Mouse (Mus musculus) heart, adult 10 weeks (tissue): ENCODE measurements around the gene Olfr551. TPM values are rescaled to one million over a fixed set of nuclear protein-coding genes. Genes with fewer than 3 reads are reported as not detected.

ENCODE experiments used
- polyA plus RNA-seq: library from polyadenylated mRNA; stranded (reverse); fragments of 350-450 nt; fragmentation: Illumina TruSeq; extraction: RNeasy Lipid Tissue Mini Kit (QIAGEN cat#74804); gene quantifications from one replicate; pipeline ENCODE4 v1.2.3, GENCODE M21; 2014; ENCODE audit warnings: low read depth, low replicate concordance

Olfr551 gene
- polyA plus RNA-seq: not detected

GRCm38 (mm10) chr7:102591786-102592185, at the start of gene Olfr551:
Olfr551 (minus strand) TSS chr7:102591886.

GRCm38 (mm10) chr7:102638132-102638531, 46.4 kb upstream of the Olfr551 start, which contains the start of gene Olfr554:
Olfr554 (plus strand) TSS chr7:102638432.

GRCm38 (mm10) chr7:102618118-102618517, 26.4 kb upstream of the Olfr551 start, which contains the start of gene Olfr553:
Olfr553 (minus strand) TSS chr7:102618218.

DNA sequence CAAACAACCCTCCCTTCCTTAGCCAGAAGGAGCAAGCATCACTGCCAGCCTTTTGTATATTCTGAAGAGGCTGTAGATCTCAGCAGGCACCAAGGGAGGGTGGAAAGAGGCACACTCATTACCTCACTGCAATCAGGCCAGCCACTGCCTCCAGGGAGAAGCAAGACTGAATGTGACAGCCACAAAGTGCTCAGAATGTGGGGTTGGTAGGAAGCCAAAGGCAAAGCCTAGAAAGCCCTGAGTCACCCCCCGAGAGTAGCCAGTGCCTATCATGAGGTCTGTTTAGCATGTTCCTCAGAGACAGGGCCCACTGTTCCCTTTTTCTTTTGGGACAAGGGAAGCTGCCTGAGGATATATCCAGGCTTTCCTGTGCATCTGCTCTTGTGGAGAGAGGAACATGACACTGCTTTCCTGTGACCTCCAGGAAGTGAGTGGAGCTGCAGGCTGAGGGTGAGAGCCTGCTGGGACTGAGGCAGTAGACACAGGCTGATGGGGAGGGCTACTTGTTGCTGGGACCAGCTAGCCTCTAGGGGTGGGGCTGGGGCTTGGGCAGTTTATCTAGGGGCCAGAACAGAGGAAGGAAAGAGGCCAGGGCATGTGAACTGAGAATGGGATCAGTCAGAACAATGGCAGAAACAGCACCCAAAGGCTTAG, 5.8 kb upstream of the Olfr551 start, which contains the start of gene Olfr552:
TSS of gene Olfr552 (plus strand) at position 393 of the 654 bp plus-strand sequence.

DNA sequence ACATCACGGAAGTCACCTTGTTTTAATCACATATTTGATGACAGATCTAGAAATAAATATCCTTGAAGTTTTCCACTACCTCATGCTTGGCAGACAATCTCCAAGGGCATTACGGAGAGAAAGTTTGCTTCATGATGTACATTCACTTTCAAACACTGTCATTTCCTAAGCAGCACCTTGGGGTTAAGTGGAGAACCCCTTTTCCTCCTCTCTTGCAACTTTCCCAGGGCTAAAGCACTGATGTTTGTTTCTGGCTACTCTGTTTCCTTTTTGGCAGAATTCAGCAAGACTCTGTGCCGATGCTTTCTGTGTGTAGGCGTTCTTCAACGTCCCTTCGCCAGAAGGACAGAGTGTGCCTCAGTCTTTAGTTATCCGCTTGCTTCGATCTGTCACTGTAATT, 20.5 kb downstream of the Olfr551 start, which contains the start of gene Olfr550:
TSS of gene Olfr550 (plus strand) at position 301 of the 400 bp plus-strand sequence.

DNA sequence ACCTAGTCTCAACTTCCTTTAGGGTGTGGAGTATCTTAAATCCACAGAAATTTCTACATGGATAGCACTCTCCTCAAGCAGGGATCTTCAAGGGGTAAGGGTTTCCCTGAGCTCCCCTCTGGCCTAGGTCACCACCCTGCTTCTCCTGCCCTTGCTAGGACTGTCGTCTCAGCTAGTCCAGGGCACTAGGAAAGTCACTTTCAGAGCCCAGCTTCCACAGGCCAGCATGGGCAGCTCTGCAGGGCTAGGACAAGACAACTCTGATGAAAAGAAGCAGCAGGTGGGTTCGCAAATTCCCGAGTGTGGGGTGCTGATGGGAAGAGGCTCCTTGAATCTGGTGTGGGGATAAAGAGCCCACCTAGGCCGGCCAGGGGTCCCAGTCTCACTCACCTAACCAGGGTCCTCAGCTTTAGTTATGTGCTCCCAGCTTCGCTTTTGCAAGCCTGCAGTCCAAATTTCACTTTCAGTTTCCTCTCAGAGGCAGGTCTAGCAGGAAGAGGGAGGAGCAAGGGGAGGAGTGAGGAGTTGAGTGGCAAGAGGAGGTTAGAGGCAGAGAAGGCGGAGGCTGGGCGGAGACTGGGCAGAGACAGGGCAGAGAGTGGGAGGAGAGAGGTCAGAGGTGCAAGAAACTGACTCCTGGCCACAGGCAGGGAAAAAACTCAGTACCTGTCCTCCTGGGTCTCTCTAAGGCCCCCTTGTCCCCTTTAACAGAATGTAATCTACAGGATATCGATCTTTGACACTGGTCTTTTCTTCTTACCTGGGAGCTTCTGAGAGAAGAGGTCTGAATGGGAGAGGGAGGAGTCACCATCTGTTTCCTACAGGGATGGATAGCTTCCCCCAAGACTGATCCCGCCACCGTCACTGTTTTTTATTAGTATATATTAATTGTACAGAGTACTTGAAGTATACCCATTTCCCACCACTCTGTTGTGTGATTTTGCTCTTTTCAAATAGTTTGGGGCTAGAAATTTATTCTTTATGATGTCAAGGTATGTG, 26.4 kb downstream of the Olfr551 start, which contains the start of gene Trim21:
TSS of gene Trim21 (minus strand) at position 488 of the 999 bp plus-strand sequence.

DNA sequence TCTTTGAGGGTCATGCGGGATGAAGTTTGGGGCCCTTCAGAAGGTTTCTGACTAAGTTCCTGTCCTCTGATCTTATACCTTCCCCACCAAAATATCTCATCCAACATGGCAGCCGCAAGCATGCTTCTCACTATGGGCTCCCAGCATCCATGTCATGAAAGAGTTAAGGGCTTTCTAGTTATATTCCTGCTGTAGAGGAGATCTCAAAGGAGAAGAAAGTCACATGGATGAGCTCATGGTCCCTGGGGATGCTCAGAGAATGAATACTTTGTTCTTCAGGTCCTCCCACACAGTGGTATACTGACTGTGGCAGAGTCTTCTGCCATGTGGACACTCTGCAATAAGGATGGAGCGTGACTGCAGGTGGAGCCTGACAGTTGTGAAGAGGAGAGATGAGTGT, 42.1 kb downstream of the Olfr551 start, which contains the start of gene Olfr549:
TSS of gene Olfr549 (plus strand) at position 301 of the 400 bp plus-strand sequence.

GRCm38 (mm10) chr7:102540596-102540995, 51.1 kb downstream of the Olfr551 start, which contains the start of gene Olfr548-ps1:
Olfr548-ps1 (plus strand) TSS chr7:102540896.

GRCm38 (mm10) chr7:102534449-102534848, 57.2 kb downstream of the Olfr551 start, which contains the start of gene Olfr547:
Olfr547 (plus strand) TSS chr7:102534749.

Other genes starting within 250 kb of the Olfr551 start
- 12.9 TPM for gene Rrm1, start 150.2 kb downstream of the Olfr551 start, polyA plus RNA-seq
- not detected for gene Olfr543, start 110.2 kb downstream of the Olfr551 start, polyA plus RNA-seq
- gene Olfr544, start 103.6 kb downstream of the Olfr551 start, polyA plus RNA-seq: not detected
- not detected for gene Olfr545, start 92.3 kb downstream of the Olfr551 start, polyA plus RNA-seq
- not detected for gene Olfr547, start 57.1 kb downstream of the Olfr551 start, polyA plus RNA-seq
- not detected for gene Olfr548-ps1, start 51.0 kb downstream of the Olfr551 start, polyA plus RNA-seq
- gene Olfr549, start 42.0 kb downstream of the Olfr551 start, polyA plus RNA-seq: not detected
- gene Trim21, start 26.4 kb downstream of the Olfr551 start, polyA plus RNA-seq: 6.7 TPM
- gene Olfr550, start 20.4 kb downstream of the Olfr551 start, polyA plus RNA-seq: not detected
- not detected for gene Olfr552, start 5.9 kb upstream of the Olfr551 start, polyA plus RNA-seq
- not detected for gene Olfr553, start 26.3 kb upstream of the Olfr551 start, polyA plus RNA-seq
- gene Olfr554, start 46.5 kb upstream of the Olfr551 start, polyA plus RNA-seq: not detected
- not detected for gene Olfr555, start 66.9 kb upstream of the Olfr551 start, polyA plus RNA-seq
- gene Olfr556, start 73.0 kb upstream of the Olfr551 start, polyA plus RNA-seq: not detected
- 23.3 TPM for gene Trim68, start 95.4 kb upstream of the Olfr551 start, polyA plus RNA-seq
- not detected for gene Olfr557, start 104.0 kb upstream of the Olfr551 start, polyA plus RNA-seq
- 6.0 TPM for gene Olfr558, start 110.3 kb upstream of the Olfr551 start, polyA plus RNA-seq
- gene Olfr33, start 127.2 kb upstream of the Olfr551 start, polyA plus RNA-seq: not detected
- not detected for gene Olfr559, start 135.6 kb upstream of the Olfr551 start, polyA plus RNA-seq
- gene Olfr560, start 167.5 kb upstream of the Olfr551 start, polyA plus RNA-seq: 0.39 TPM
- 3.1 TPM for gene Olfr78, start 167.6 kb upstream of the Olfr551 start, polyA plus RNA-seq
- gene Olfr561, start 179.3 kb upstream of the Olfr551 start, polyA plus RNA-seq: not detected
- gene Olfr564, start 211.6 kb upstream of the Olfr551 start, polyA plus RNA-seq: not detected